Mouse (Mus musculus) embryonic facial prominence, embryonic 13.5 days (tissue): ENCODE data around the gene 1810009A15Rik. TPM values are rescaled to one million over a fixed set of nuclear protein-coding genes. Genes with fewer than 3 reads are reported as not detected.
"Not testable (repeated sequence)": the region's sequence is repeated elsewhere in the genome, so short reads cannot be mapped to it uniquely, and the experiment has no call there.

Experiments used
- ATAC-seq: fragments of 200-750 bp; cut with Nextera tagmentation; 2 replicates; pipeline ENCODE4 v1.8.0; 2017; ENCODE audit warnings: low read depth; ENCODE audit not compliant: insufficient number of reproducible peaks, insufficient read depth, low FRiP score, low TSS enrichment
- H3K27ac ChIP-seq: fragments of 300-500 bp; sonication (generic); 2 replicates; pipeline ENCODE4 v1.5.1; 2015; ENCODE audit warnings: moderate library complexity, mild to moderate bottlenecking, inconsistent platforms
- H3K27me3 ChIP-seq: fragments of 300-500 bp; sonication (generic); 2 replicates; pipeline ENCODE4 v1.6.1; 2015; ENCODE audit warnings: mild to moderate bottlenecking, inconsistent platforms
- H3K36me3 ChIP-seq: fragments of 300-500 bp; sonication (generic); 2 replicates; pipeline ENCODE4 v1.6.1; 2015; ENCODE audit warnings: mild to moderate bottlenecking, inconsistent platforms
- H3K4me1 ChIP-seq: fragments of 300-500 bp; sonication (generic); 2 replicates; pipeline ENCODE4 v1.6.1; 2015; ENCODE audit warnings: inconsistent platforms
- H3K4me2 ChIP-seq: fragments of 300-500 bp; sonication (generic); 2 replicates; pipeline ENCODE4 v1.6.1; 2015; ENCODE audit warnings: moderate library complexity, mild to moderate bottlenecking, inconsistent platforms
- H3K4me3 ChIP-seq: fragments of 300-500 bp; sonication (generic); 2 replicates; pipeline ENCODE4 v1.5.1; 2015; ENCODE audit warnings: mild to moderate bottlenecking, inconsistent platforms
- H3K9ac ChIP-seq: fragments of 300-500 bp; sonication (generic); 2 replicates; pipeline ENCODE4 v1.6.1; 2015; ENCODE audit warnings: mild to moderate bottlenecking, inconsistent platforms
- H3K9me3 ChIP-seq: fragments of 300-500 bp; sonication (generic); 2 replicates; pipeline ENCODE4 v1.6.1; 2016; ENCODE audit warnings: inconsistent platforms
- WGBS: fragments of 180-500 bp; shearing (Covaris S2); methylation state at CpG from one replicate; pipeline ENCODE4 v1.1.7; 2015; ENCODE audit warnings: mixed read lengths; 5-methylcytosine and 5-hydroxymethylcytosine counted together
- polyA plus RNA-seq: library from polyadenylated mRNA; unstranded; fragments of >200 nt; fragmentation: Nextera tagmentation; extraction: Ambion mirVana; gene quantifications from 2 replicates; pipeline ENCODE4 v1.2.1, GENCODE M21; 2015

1810009A15Rik gene
- polyA plus RNA-seq, 1 experiment from 2014 or later = 84.9 TPM

DNA sequence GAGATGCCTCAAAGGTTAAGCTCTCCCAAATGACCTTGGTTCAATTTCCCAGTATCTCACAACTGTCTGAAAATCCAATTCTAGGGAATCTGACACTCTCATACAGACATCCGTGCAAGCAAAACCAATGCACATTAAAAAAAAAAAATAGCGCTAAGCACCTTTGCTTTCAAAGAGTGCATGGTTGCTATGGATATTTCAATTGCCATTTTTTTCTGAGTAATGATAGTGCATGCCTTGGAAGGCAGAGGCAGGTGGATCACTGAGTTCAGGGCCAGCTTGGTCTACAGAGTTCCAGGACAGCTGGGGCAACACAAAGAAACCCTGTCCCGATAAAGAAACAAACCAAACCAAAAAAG lies 7.6 kb upstream of the 1810009A15Rik start:
- Histone ChIP-seq H3K27me3 (no peaks in the 10 kb centered on the region), H3K36me3 (peaks cover 25% of the 10 kb centered on the region), H3K27ac (no peak overlapping the region), H3K4me2 (peak overlapping the region; percentile 87), H3K4me3 (peak overlapping the region; percentile 86), H3K9me3 (no peaks in the 10 kb centered on the region), H3K4me1 (peaks cover 9% of the 10 kb centered on the region), H3K9ac (peak overlapping the region; percentile 93)
- no peak for ATAC-seq
- 20% methylated on average over 3 of the region's 3 CpGs for WGBS

GRCm38 (mm10) chr19:8883616-8884015 lies 5.0 kb upstream of the 1810009A15Rik start, which contains the start of the genes Lbhd1 and Gm49403:
TSS of gene Lbhd1 (plus strand) at chr19:8883732.
TSS of gene Gm49403 (plus strand) at chr19:8883930.
- no peak within 1 kb of the TSS for H3K9ac ChIP-seq
- peaks cover 10% of the 10 kb centered on the region for H3K36me3 ChIP-seq
- H3K4me3 ChIP-seq = no peak within 1 kb of the TSS
- no peaks in the 10 kb centered on the region for H3K27me3 ChIP-seq
- no peak for ATAC-seq
- WGBS = 79% methylated on average over 3 of the region's 3 CpGs
- no peak within 1 kb of the TSS for H3K4me2 ChIP-seq
- H3K9me3 ChIP-seq = no peaks in the 10 kb centered on the region
- H3K27ac ChIP-seq = no peak within 1 kb of the TSS
- H3K4me1 ChIP-seq = peaks cover 19% of the 10 kb centered on the region

DNA sequence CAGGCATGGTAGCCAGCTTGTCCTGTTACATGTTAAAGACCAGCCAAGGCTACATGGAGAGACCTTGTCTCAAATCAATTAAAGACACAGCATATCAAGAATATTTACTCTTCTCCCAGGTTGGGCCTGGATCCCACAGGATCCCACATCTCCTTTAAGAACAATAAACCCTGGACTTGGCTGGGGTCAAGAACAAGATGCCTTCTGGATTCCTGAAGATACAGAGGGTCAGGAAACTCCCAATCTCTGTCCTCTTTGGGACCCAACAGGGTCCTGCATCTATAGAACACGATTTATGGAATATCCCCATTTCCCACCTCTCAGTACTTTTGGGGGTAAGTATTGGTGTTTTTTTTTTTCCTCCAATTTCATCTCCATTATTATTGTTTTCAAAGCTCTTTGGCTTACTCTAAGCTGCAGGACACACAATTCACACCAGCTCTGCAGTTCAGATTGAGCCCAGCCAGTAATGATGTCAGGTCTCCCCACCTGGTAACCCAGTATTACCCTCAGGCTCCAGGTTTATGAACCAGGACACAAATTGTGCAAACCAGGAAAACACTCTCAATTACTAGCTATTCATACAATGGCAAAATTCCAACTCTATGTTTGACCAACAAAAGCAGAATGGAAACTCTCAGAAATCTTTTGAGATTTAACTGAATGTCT lies 1.6 kb upstream of the 1810009A15Rik start:
- H3K9ac ChIP-seq = peak overlapping the region; percentile 93; the same call in 1 of the 2 replicates

DNA sequence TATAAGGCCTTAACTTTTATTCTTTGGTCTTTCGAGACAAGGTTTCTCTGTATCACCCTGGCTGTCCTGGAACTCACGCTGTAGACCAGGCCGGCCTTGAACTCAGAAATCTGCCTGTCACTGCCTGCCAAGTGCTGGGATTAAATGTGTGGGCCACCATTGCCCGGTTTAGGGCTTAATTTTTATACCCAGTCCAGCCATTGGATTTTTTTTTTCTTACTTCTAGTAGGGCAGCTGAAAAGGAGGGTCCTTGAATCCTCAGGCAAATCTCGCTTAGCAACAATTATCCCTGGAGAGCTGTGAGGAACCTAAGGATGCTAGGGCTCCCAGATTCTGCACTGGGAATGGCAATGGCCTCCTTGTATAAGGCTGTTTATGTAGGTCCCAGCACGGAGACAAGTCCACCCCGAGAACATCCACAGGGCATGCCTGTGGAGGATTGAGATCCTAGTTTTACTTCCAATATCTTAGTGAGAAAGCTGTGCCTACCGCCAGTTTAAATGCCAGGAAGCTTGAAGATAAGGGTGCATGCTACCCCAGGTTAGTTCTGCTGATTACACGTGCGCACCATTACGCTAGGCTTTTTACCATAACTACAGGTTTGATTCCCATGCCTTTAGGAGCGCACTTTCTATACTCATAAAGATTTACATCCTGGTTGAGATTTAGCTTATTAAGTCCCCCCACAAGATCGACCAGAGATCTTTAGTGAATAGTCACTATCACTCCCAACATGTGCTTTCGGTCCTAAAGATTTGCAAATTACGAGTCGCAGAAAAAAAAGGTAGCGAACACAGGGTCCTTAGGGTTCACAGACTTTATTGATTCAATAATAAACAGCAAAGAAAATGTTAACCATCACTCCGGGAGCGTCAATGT lies 829 bp upstream of the 1810009A15Rik start:
- no peak for ATAC-seq
- H3K9ac ChIP-seq = peak overlapping the region; percentile 93
- whole genome bisulfite sequencing = 14% methylated on average over 19 of the region's 19 CpGs
- no peaks in the 10 kb centered on the region for H3K9me3 ChIP-seq
- H3K27ac ChIP-seq = peak overlapping the region; percentile 91
- peak overlapping the region; percentile 67 for H3K4me2 ChIP-seq
- no peaks in the 10 kb centered on the region for H3K27me3 ChIP-seq
- H3K36me3 ChIP-seq = peaks cover 16% of the 10 kb centered on the region
- peaks cover 17% of the 10 kb centered on the region for H3K4me1 ChIP-seq
- peak overlapping the region; percentile 71 for H3K4me3 ChIP-seq

More for the DNA sequence above, 1.6 kb upstream of the 1810009A15Rik start:
- Histone ChIP-seq H3K27ac (peak overlapping the region; percentile 91), H3K4me1 (peaks cover 17% of the 10 kb centered on the region), H3K9me3 (no peaks in the 10 kb centered on the region), H3K4me3 (peak overlapping the region; percentile 71), H3K36me3 (peaks cover 16% of the 10 kb centered on the region), H3K27me3 (no peaks in the 10 kb centered on the region), H3K4me2 (peak overlapping the region; percentile 67)
- WGBS = 45% methylated on average over 1 of the region's 1 CpGs
- ATAC-seq = no peak

GRCm38 (mm10) chr19:8892829-8893766 lies 4.4 kb downstream of the 1810009A15Rik start, which contains the start of gene Ints5:
TSS of gene Ints5 (plus strand) at chr19:8893005.
- 3% methylated on average over 54 of the region's 54 CpGs for WGBS
- Histone ChIP-seq H3K27me3 (no peaks in the 10 kb centered on the region), H3K4me3 (peak within 1 kb of the TSS; percentile 84), H3K4me2 (peak within 1 kb of the TSS; percentile 82), H3K27ac (peak within 1 kb of the TSS; percentile 84), H3K9me3 (no peaks in the 10 kb centered on the region), H3K4me1 (peaks cover 37% of the 10 kb centered on the region), H3K36me3 (peaks cover 43% of the 10 kb centered on the region), H3K9ac (peak within 1 kb of the TSS; percentile 95)
- ATAC-seq = peak; percentile 60

GRCm38 (mm10) chr19:8895397-8895960 lies 6.8 kb downstream of the 1810009A15Rik start:
- Histone ChIP-seq H3K9me3 (no peaks in the 10 kb centered on the region), H3K4me1 (peaks cover 39% of the 10 kb centered on the region), H3K9ac (no peak overlapping the region), H3K36me3 (peaks cover 40% of the 10 kb centered on the region), H3K4me3 (no peak overlapping the region), H3K27me3 (no peaks in the 10 kb centered on the region), H3K27ac (no peak overlapping the region), H3K4me2 (no peak overlapping the region)
- no peak for ATAC-seq
- WGBS = 89% methylated on average over 9 of the region's 9 CpGs

- H3K4me3 ChIP-seq = 0 out of 2 replicates have a peak overlapping the region, but pooled peaks have one; percentile 93
- not testable (repeated sequence) for H3K27me3 ChIP-seq, H3K9me3 ChIP-seq, H3K4me2 ChIP-seq, ATAC-seq, H3K27ac ChIP-seq
- 91% methylated on average over 5 of the region's 5 CpGs for WGBS
- H3K4me1 ChIP-seq = peaks cover 39% of the 10 kb centered on the region
- peak overlapping the region; percentile 74 for H3K9ac ChIP-seq
- H3K36me3 ChIP-seq = peaks cover 34% of the 10 kb centered on the region
Observed at GRCm38 (mm10) chr19:8896231-8896630, 7.6 kb downstream of the 1810009A15Rik start.

- Histone ChIP-seq H3K4me1 (peaks cover 39% of the 10 kb centered on the region), H3K4me3 (peak overlapping the region; percentile 93), H3K9ac (peak overlapping the region; percentile 74), H3K36me3 (peaks cover 33% of the 10 kb centered on the region), H3K4me2 (peak overlapping the region; percentile 84), H3K27ac (peak overlapping the region; percentile 90)
- H3K27me3 ChIP-seq, H3K9me3 ChIP-seq: not testable (repeated sequence)
- peak; percentile 23; the same call in 1 of the 2 replicates for ATAC-seq
- 21% methylated on average over 21 of the region's 21 CpGs for WGBS
Observed at GRCm38 (mm10) chr19:8897211-8897864, 8.7 kb downstream of the 1810009A15Rik start.

DNA sequence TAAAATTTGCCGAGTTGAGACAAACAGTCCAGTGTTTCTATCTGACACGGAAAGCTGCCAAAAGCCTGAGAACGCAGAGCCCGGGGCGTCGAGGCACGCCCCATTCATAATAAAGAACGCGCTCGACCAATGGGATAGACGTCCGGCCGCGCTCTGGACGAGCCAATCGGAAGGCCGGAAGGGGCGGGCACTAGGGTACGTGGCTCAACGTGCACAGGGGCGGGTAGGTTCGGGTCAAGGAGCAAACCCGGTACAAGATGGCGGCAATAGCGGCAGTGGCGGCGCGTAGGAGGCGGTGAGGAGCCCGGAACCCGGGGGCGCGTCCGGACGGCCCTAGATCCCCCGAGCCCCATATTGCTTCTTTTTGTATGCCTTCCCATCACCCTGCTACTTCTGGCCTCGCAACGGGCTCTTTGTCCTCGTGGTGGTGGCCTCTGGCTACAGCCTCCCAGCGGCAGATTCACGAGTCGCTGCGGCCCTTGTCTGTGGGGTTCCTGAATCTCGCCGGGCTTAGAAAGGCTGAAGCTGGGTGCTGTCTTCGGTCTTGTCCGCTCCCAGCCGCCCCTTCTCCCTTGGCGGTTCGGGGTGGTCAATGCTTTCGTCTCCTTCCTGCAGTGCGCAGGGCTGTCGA lies 9.3 kb downstream of the 1810009A15Rik start, which contains the start of gene Ganab:
Ganab (plus strand) TSS at position 207 of the 631 bp plus-strand sequence.
- peak within 1 kb of the TSS; percentile 93 for H3K4me3 ChIP-seq
- H3K36me3 ChIP-seq = peaks cover 37% of the 10 kb centered on the region
- H3K9ac ChIP-seq = peak within 1 kb of the TSS; percentile 96
- peak within 1 kb of the TSS; percentile 84 for H3K4me2 ChIP-seq
- peak within 1 kb of the TSS; percentile 90 for H3K27ac ChIP-seq
- under 1% methylated on average over 53 of the region's 53 CpGs for WGBS
- H3K9me3 ChIP-seq = no peaks in the 10 kb centered on the region
- peaks cover 39% of the 10 kb centered on the region for H3K4me1 ChIP-seq
- peak; percentile 98 for ATAC-seq
- no peaks in the 10 kb centered on the region for H3K27me3 ChIP-seq

- Histone ChIP-seq H3K4me2 (peak overlapping the region; percentile 84), H3K27ac (peak overlapping the region; percentile 90), H3K4me1 (peaks cover 37% of the 10 kb centered on the region), H3K27me3 (no peaks in the 10 kb centered on the region), H3K9me3 (no peaks in the 10 kb centered on the region), H3K36me3 (peaks cover 43% of the 10 kb centered on the region), H3K4me3 (peak overlapping the region; percentile 93), H3K9ac (peak overlapping the region; percentile 96)
- ATAC-seq = no peak
- 11% methylated on average over 13 of the region's 13 CpGs for WGBS
Observed at GRCm38 (mm10) chr19:8898576-8898975, 9.9 kb downstream of the 1810009A15Rik start.
